Mouse (Mus musculus) lung, adult 2 months (tissue): ENCODE data around the gene Hist2h2ac.
"Not testable (repeated sequence)": the region's sequence is repeated elsewhere in the genome, so short reads cannot be mapped to it uniquely, and the experiment has no call there.

Source experiments
- CTCF ChIP-seq: fragments of 200-500 bp; IDR thresholded peaks from 2 replicates; pipeline ENCODE4 v1.5.1; 2011; ENCODE audit warnings: mild to moderate bottlenecking, low read length, control low read depth; ENCODE audit not compliant: insufficient read depth
- POLR2A ChIP-seq: fragments of 200-500 bp; IDR thresholded peaks from 2 replicates; pipeline ENCODE4 v1.6.1; 2011; ENCODE audit warnings: low read depth, mild to moderate bottlenecking, control low read depth, low read length, borderline replicate concordance; ENCODE audit errors: extremely low read depth

- TF ChIP-seq CTCF, POLR2A: not testable (repeated sequence)
Observed at GRCm38 (mm10) chr3:96198601-96199251, 22.0 kb downstream of the Hist2h2ac start.
